Mouse (Mus musculus): ENCODE results near the gene Sort1.
"Not testable (repeated sequence)": the region's sequence is repeated elsewhere in the genome, so short reads cannot be mapped to it uniquely, and the experiment has no call there.

DNA sequence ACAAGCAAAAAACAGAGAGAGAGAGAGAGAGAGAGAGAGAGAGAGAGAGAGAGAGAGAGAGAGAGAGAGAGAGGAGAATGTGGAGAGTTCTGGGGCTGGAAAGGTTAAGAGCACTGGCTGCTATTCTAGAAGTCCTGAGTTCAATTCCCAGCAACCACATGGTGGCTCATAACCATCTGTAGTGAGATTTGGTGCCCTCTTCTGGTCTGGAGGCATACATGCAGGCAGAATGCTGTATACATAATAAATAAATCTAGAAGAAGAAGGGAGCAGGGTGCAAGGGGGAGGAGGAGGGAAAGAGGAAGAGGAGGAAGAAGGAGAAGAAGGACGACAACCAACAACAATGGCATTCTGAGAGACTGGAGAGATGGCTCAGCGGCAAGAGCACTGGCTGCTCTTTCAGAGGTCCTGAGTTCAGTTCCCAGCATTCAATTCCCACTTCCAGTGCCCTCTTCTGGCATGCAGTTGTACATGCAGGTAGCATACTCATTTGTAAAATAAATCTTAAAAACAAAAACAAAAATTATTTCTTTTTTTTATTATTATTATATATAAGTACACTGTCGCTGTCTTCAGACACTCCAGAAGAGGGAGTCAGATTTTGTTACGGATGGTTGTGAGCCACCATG is 46.3 kb upstream of the Sort1 start:
- TF ChIP-seq CTCF (IDR thresholded peaks at IDR 0.05; ENCODE audit: low read depth, low read length); TAL1 (conservative IDR thresholded peaks at IDR 0.05; ENCODE audit: low read depth, low read length): not testable (repeated sequence)

Measured in G1E (cell line).